Mouse (Mus musculus): ENCODE measurements around the gene Riox2.

Gene Riox2

GRCm38 (mm10) chr16:59521752-59522423 lies 50.3 kb downstream of the Riox2 start:
- DNase-seq: no peak

- DNase-seq: no peak
Observed at GRCm38 (mm10) chr16:59526939-59527338, 55.4 kb downstream of the Riox2 start.

- no peak for DNase-seq
Observed at GRCm38 (mm10) chr16:59529570-59529969, 58.0 kb downstream of the Riox2 start.

GRCm38 (mm10) chr16:59531243-59531642 lies 59.7 kb downstream of the Riox2 start:
- no peak for DNase-seq

DNA sequence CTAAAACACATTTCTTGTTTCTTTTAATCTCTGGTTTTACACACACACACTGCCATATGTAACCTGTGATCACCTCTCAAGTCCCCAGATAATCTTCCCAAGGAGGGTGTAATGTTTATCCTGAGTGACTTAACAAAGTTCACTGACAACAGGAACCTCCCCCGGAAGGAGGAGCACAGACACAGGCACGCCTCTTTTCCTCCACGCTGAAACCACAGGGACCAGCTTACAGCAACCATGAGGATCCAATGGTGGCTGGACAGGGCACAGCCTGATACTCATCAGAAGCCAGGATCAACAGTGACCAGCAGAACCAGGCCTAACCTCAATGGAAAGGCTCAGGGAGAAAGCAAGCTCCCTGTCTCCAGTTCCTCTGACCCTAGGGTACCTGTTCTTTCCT lies 61.0 kb downstream of the Riox2 start:
- no peak for DNase-seq

- DNase-seq: no peak
Observed at GRCm38 (mm10) chr16:59534349-59534748, 62.8 kb downstream of the Riox2 start.

GRCm38 (mm10) chr16:59535673-59536072 lies 64.1 kb downstream of the Riox2 start:
- no peak for DNase-seq

DNA sequence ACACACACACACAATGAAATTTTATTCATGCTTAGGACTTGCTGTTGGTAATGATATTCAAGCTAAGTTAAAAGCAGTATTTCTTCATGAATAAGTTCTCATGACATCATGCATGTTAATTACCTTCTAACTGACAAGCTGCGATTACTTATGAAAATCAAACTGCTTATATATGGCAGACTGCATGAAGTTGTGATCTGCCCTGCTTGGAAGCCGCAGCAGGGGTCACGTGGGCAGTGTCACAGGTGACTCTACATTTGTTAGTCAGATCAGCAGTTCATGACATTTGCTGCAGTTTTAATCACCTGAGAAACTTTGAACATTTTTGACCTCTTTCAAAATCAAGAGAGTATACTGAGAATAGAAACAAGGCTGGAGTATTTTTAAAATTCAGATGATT lies 69.4 kb downstream of the Riox2 start:
- no peak for DNase-seq

GRCm38 (mm10) chr16:59541382-59541781 lies 69.8 kb downstream of the Riox2 start:
- no peak for DNase-seq
